Mouse (Mus musculus) embryonic fibroblast, embryonic 13.5 days (primary cell): ENCODE results near the gene Tspan2. TPM values are rescaled to one million over a fixed set of nuclear protein-coding genes. Genes with fewer than 3 reads are reported as not detected.

Experiments used
- H3K27ac ChIP-seq: 2 replicates; pipeline ENCODE4 v1.5.1; 2012; ENCODE audit warnings: low read length, control low read depth, inconsistent platforms; ENCODE audit not compliant: insufficient read depth
- H3K4me1 ChIP-seq: 2 replicates; pipeline ENCODE4 v1.6.1; 2011; ENCODE audit warnings: low read length; ENCODE audit not compliant: control insufficient read depth, insufficient read depth
- H3K4me3 ChIP-seq: 2 replicates; pipeline ENCODE4 v1.5.1; 2011; ENCODE audit warnings: mild to moderate bottlenecking, control low read depth, low read length; ENCODE audit not compliant: insufficient read depth
- CTCF ChIP-seq: IDR thresholded peaks from 2 replicates; pipeline ENCODE4 v1.5.1; 2011; ENCODE audit warnings: mild to moderate bottlenecking, control low read depth, low read length, moderate library complexity, borderline replicate concordance; ENCODE audit not compliant: insufficient read depth
- POLR2A ChIP-seq: IDR thresholded peaks from 2 replicates; pipeline ENCODE4 v1.6.1; 2011; ENCODE audit warnings: low read depth, mild to moderate bottlenecking, control low read depth, low read length, moderate library complexity
- polyA plus RNA-seq: library from polyadenylated mRNA; stranded (reverse); fragments of >200 nt; gene quantifications from 2 replicates; pipeline ENCODE4 v1.2.4, GENCODE M21; 2011; ENCODE audit warnings: low read depth; ENCODE audit not compliant: missing spikeins, insufficient read length

Gene Tspan2
- 17.3 and 25.0 TPM in 2 replicates for polyA plus RNA-seq

GRCm38 (mm10) chr3:102734313-102735030 is at the start of gene Tspan2:
Gene Tspan2, plus strand, starts transcription at chr3:102734529.
- H3K4me3 ChIP-seq, result peak within 1 kb of the TSS; percentile 64
- H3K27ac ChIP-seq, result peak within 1 kb of the TSS; percentile 68
- H3K4me1 ChIP-seq, result peaks cover 5% of the 10 kb centered on the region; the same call in 1 of the 2 replicates
- TF ChIP-seq CTCF, result no peak
- TF ChIP-seq POLR2A, result peak; percentile 72

GRCm38 (mm10) chr3:102686861-102687260 is 47.5 kb upstream of the Tspan2 start:
- H3K4me1 ChIP-seq, result no peaks in the 10 kb centered on the region; the same call in 1 of the 2 replicates

GRCm38 (mm10) chr3:102687852-102688251 is 46.5 kb upstream of the Tspan2 start:
- H3K4me1 ChIP-seq, result no peaks in the 10 kb centered on the region; the same call in 1 of the 2 replicates
- H3K4me3 ChIP-seq, result no peak overlapping the region
- no peak overlapping the region for H3K27ac ChIP-seq
- TF ChIP-seq CTCF, result no peak
- no peak for TF ChIP-seq POLR2A

More at GRCm38 (mm10) chr3:102686861-102687260, 47.5 kb upstream of the Tspan2 start:
- H3K27ac ChIP-seq, result no peak overlapping the region
- TF ChIP-seq CTCF (no peak), POLR2A (no peak)
- H3K4me3 ChIP-seq, result no peak overlapping the region

GRCm38 (mm10) chr3:102691802-102692484 is 42.4 kb upstream of the Tspan2 start:
- H3K27ac ChIP-seq, result no peak overlapping the region
- H3K4me3 ChIP-seq, result no peak overlapping the region
- no peaks in the 10 kb centered on the region; the same call in 1 of the 2 replicates for H3K4me1 ChIP-seq
- TF ChIP-seq POLR2A (no peak), CTCF (peak; percentile 78)

- H3K4me1 ChIP-seq, result no peaks in the 10 kb centered on the region; the same call in 1 of the 2 replicates
- H3K27ac ChIP-seq, result no peak overlapping the region
- H3K4me3 ChIP-seq, result no peak overlapping the region
- TF ChIP-seq POLR2A, result no peak
- TF ChIP-seq CTCF, result no peak
Measured at GRCm38 (mm10) chr3:102692758-102693325, 41.5 kb upstream of the Tspan2 start.

GRCm38 (mm10) chr3:102698127-102698526 is 36.2 kb upstream of the Tspan2 start:
- no peak for TF ChIP-seq CTCF
- TF ChIP-seq POLR2A, result no peak
- no peaks in the 10 kb centered on the region for H3K4me1 ChIP-seq
- no peak overlapping the region for H3K27ac ChIP-seq
- no peak overlapping the region for H3K4me3 ChIP-seq

GRCm38 (mm10) chr3:102701303-102701702 is 33.0 kb upstream of the Tspan2 start:
- Histone ChIP-seq H3K4me3 (no peak overlapping the region), H3K27ac (no peak overlapping the region), H3K4me1 (peaks cover 6% of the 10 kb centered on the region; the same call in 1 of the 2 replicates)
- TF ChIP-seq CTCF (no peak), POLR2A (no peak)

- TF ChIP-seq POLR2A (no peak), CTCF (no peak)
- H3K27ac ChIP-seq, result no peak overlapping the region
- no peak overlapping the region for H3K4me3 ChIP-seq
- H3K4me1 ChIP-seq, result peaks cover 6% of the 10 kb centered on the region; the same call in 1 of the 2 replicates
Measured at GRCm38 (mm10) chr3:102701902-102702544, 32.3 kb upstream of the Tspan2 start.

GRCm38 (mm10) chr3:102704001-102704401 is 30.3 kb upstream of the Tspan2 start:
- no peak overlapping the region for H3K27ac ChIP-seq
- H3K4me1 ChIP-seq, result peaks cover 6% of the 10 kb centered on the region; the same call in 1 of the 2 replicates
- H3K4me3 ChIP-seq, result no peak overlapping the region
- TF ChIP-seq POLR2A (no peak), CTCF (no peak)
